Mouse (Mus musculus) small intestine, adult 2 months (tissue): ENCODE data around the gene 4933427I04Rik. TPM values are rescaled to one million over a fixed set of nuclear protein-coding genes. Genes with fewer than 3 reads are reported as not detected.
A peak's percentile ranks its signal among the peaks of the same experiment; 100 is the strongest.

Experiments
- H3K27ac ChIP-seq: fragments of 200-500 bp; 2 replicates; pipeline ENCODE4 v1.5.1; 2012; ENCODE audit warnings: low read depth, low read length, control low read depth, inconsistent platforms; ENCODE audit not compliant: insufficient read depth
- H3K27me3 ChIP-seq: fragments of 200-500 bp; 2 replicates; pipeline ENCODE4 v1.6.1; 2012; ENCODE audit warnings: mild to moderate bottlenecking, moderate library complexity, low read length, inconsistent platforms; ENCODE audit not compliant: control insufficient read depth, insufficient read depth
- H3K36me3 ChIP-seq: fragments of 200-500 bp; 2 replicates; pipeline ENCODE4 v1.6.1; 2012; ENCODE audit warnings: mild to moderate bottlenecking, low read length, control low read depth, inconsistent platforms; ENCODE audit not compliant: control insufficient read depth, insufficient read depth
- H3K4me1 ChIP-seq: fragments of 200-500 bp; 2 replicates; pipeline ENCODE4 v1.6.1; 2012; ENCODE audit warnings: low read length, inconsistent platforms, mixed read lengths; ENCODE audit not compliant: control insufficient read depth, insufficient read depth, insufficient read length
- H3K4me3 ChIP-seq: fragments of 200-500 bp; 2 replicates; pipeline ENCODE4 v1.5.1; 2012; ENCODE audit warnings: low read depth, mild to moderate bottlenecking, control low read depth, inconsistent platforms, low read length, moderate library complexity
- CTCF ChIP-seq: fragments of 200-500 bp; IDR thresholded peaks from 2 replicates; pipeline ENCODE4 v1.5.1; 2012; ENCODE audit warnings: low read depth, mild to moderate bottlenecking, control low read depth, inconsistent platforms, low read length, moderate library complexity, mixed read lengths; ENCODE audit not compliant: insufficient replicate concordance, insufficient read length; ENCODE audit errors: extremely low read depth
- POLR2A ChIP-seq: fragments of 200-500 bp; IDR thresholded peaks from 2 replicates; pipeline ENCODE4 v1.6.1; 2012; ENCODE audit warnings: low read depth, mild to moderate bottlenecking, control low read depth, inconsistent platforms, low read length, moderate library complexity
- WGBS: fragments of 180-500 bp; shearing (Covaris S2); methylation state at CpG from one replicate; pipeline ENCODE4 v1.1.7; 2018; 5-methylcytosine and 5-hydroxymethylcytosine counted together
- polyA plus RNA-seq: library from polyadenylated mRNA; depleted of rRNA; stranded (reverse); fragments of >200 nt; gene quantifications from 2 replicates; pipeline ENCODE4 v1.2.3, GENCODE M21; 2012; rRNA removed

The 4933427I04Rik gene
- polyA plus RNA-seq: not detected in 2 replicates

DNA sequence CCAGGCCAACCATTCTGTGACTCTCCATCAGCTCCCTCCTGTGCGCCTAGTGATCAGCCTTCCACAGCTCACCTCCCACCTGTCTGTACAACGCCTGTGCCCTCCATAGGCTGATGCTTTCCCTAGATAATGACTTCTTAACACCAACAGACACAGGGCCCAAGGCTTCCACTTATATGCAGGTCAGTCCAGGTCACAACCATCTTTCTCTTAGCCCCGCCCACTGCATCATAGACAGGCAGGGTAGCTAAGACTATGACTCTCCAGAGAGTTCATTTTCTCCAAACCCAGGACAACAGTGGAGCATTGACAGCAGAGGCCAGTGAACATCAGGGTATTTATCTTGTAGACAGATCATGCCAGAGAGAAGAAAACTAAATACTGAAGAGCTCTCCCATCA, at the start of gene 4933427I04Rik:
Gene 4933427I04Rik (plus strand): TSS at position 301 of the 400 bp plus-strand sequence.
- no peak within 1 kb of the TSS for H3K27ac ChIP-seq
- H3K27me3 ChIP-seq: no peaks in the 10 kb centered on the region
- no peak within 1 kb of the TSS for H3K4me3 ChIP-seq
- no peaks in the 10 kb centered on the region for H3K36me3 ChIP-seq
- no peak for TF ChIP-seq POLR2A
- TF ChIP-seq CTCF: no peak
- WGBS: 74% methylated on average over 3 of the region's 3 CpGs
- no peaks in the 10 kb centered on the region for H3K4me1 ChIP-seq

DNA sequence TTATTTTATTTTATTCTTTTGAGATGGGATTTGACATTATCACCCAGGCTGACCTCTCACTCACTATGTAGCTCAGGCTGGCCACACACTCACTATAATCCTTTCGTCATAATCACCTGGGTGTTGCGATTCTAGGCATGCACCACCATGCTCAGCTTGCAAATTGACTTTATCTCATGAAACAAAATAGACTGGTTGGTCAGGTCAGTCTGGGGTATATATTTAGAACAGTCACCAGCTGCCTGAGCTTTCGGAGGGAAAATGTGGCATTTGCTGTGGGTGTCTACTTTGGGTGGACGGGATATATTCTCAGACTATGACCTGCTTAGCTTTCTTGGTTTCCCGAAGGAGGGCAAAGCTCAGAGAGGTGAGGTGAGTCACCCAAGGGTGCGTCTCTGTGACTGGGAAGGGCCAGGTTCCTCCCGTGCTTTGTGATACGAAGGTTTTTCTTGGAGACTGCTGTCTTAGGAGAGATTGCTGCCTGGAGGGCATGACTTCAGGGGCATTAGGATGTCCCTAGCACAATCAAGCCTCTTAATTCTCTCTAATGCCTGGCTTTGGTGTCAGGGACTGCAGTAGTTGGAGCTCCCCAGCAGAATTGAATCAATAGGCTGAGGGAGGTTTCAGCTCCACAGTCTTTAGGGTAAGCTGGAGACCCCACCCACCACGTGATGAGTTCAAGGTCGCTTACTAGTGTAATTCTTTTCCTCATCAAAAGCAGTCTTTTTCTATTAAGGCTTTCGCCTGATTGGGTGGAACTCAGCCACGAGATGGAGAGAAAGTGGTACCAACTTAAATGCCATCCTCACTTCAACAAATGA, 48.8 kb upstream of the 4933427I04Rik start:
- WGBS: 41% methylated on average over 12 of the region's 12 CpGs
- no peaks in the 10 kb centered on the region for H3K27me3 ChIP-seq
- peak overlapping the region; percentile 95 for H3K27ac ChIP-seq
- peaks cover 26% of the 10 kb centered on the region for H3K4me1 ChIP-seq
- no peak overlapping the region for H3K4me3 ChIP-seq
- TF ChIP-seq POLR2A: no peak
- TF ChIP-seq CTCF: 0 out of 2 replicates have a peak, but pooled peaks have one; percentile 2
- 0 out of 2 replicates have a peak, but pooled peaks cover 2% of the 10 kb centered on the region for H3K36me3 ChIP-seq

DNA sequence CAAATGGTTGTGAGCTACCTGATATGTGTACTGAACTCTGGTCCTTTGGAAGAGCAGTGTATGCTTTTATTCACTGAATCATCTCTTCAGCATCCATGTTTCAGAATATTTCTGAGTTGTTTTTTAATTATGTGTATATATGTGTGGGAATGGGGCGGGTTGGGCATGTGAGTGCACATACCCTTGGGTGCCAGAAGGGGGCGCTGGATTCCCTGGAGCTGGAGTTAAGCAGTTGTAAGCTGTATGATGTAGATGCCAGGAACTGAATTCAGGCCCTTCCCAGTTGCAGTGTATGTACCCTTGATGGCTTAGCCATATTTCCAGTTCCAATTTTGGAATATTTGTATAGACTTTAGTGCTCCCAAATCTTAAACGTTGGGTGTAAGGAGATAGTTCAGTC, 47.0 kb upstream of the 4933427I04Rik start:
- WGBS: 76% methylated on average over 3 of the region's 3 CpGs
- peak; percentile 33; the same call in 1 of the 2 replicates for TF ChIP-seq CTCF
- no peak for TF ChIP-seq POLR2A
- H3K36me3 ChIP-seq: 0 out of 2 replicates have a peak, but pooled peaks cover 2% of the 10 kb centered on the region
- H3K4me1 ChIP-seq: peaks cover 28% of the 10 kb centered on the region
- H3K27ac ChIP-seq: no peak overlapping the region
- H3K4me3 ChIP-seq: no peak overlapping the region
- H3K27me3 ChIP-seq: no peaks in the 10 kb centered on the region

DNA sequence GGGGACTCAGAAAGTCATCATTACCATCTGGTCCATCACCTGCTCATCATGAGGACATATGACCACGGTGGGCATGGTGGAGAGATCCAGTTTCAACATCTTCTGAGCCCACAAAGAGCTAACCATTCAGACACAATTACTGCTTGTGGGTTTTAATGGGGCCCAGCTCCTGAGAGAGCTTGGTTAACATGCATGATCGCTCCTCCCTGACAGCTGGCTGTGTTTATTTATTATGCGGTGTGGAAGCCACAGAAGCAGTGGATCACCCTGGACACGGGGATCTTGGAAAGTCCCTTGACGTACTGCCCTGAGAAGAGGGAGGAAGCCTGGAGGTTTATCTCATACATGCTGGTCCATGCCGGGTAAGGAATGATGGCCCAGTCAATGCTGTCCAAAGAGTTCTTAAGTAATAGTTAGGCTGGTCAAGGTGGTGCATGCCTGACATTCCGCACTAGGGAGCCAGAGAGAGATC, 45.4 kb upstream of the 4933427I04Rik start:
- WGBS: 75% methylated on average over 7 of the region's 7 CpGs
- TF ChIP-seq CTCF (no peak), POLR2A (no peak)
- Histone ChIP-seq H3K27ac (no peak overlapping the region), H3K4me3 (no peak overlapping the region), H3K36me3 (0 out of 2 replicates have a peak, but pooled peaks cover 2% of the 10 kb centered on the region), H3K4me1 (peaks cover 28% of the 10 kb centered on the region), H3K27me3 (no peaks in the 10 kb centered on the region)

DNA sequence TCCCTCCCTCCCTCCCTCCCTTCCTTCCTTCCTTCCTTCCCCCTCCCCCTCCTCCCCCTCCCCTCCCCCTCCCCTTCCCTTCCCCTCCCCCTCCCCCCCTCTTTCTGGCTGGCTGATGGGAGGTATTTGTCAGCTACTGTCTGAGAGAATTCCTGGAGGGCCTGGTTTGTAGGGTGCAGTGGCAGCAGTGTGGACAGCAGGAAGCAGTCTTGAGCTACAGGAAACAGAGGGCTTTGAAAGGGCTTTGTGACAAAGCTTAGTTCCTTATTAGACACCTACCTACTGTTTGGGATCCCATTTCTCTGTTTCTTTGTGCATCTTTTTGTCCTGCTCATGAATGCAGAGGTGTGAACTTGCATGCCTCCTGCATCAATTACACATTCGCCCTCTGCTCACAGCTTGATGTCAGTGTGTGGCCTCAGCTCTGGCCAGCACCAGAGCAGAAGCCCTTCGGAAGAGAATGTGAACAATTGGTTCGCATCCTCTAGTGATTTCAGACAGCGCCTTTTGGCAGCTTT, 40.3 kb upstream of the 4933427I04Rik start:
- no peak overlapping the region for H3K27ac ChIP-seq
- TF ChIP-seq POLR2A (no peak), CTCF (peak; percentile 33; the same call in 1 of the 2 replicates)
- 76% methylated on average over 4 of the region's 4 CpGs for WGBS
- no peaks in the 10 kb centered on the region for H3K27me3 ChIP-seq
- peaks cover 10% of the 10 kb centered on the region; the same call in 1 of the 2 replicates for H3K4me1 ChIP-seq
- H3K36me3 ChIP-seq: no peaks in the 10 kb centered on the region
- H3K4me3 ChIP-seq: no peak overlapping the region

DNA sequence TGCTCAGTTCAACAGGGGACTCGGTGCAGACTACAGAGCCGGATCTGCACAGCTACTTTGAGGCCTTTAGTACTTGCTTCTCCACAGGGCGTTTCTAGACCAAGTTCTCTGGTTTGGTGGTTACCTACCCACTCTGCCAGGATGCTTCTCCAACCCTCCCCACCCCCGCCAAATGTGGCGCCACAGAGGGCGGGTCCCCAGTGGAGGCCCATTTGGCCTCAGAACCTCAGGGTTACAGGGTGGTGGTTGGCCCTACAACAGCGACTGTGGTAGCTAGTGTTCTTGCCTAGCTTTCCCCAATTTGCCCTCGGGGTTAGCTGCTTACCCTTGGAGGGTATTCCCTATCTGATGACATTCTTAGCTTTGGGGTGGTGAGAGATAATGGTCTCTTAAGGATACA, 17.4 kb upstream of the 4933427I04Rik start:
- TF ChIP-seq POLR2A (no peak), CTCF (no peak)
- Histone ChIP-seq H3K4me3 (no peak overlapping the region), H3K36me3 (no peaks in the 10 kb centered on the region), H3K27me3 (no peaks in the 10 kb centered on the region), H3K27ac (no peak overlapping the region), H3K4me1 (no peaks in the 10 kb centered on the region)
- WGBS: 81% methylated on average over 8 of the region's 8 CpGs

DNA sequence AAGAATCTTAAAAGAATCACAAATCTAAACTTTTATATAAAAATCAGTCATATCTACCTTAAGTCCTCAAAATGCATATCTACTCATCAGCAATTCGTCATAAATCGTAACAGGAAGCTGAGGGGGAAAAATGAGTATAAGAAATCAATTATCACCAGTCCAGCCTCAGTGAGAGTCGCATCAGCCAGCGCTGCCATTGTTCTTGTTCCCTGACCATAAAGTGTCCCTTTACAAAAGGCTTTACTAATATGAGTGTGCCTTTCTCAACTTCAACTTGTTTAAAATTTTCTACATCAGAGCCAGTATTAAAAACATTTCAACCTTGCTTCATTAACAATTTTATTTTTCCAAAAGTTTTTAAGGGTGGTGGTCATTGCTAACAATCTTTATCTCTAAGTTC, 2.6 kb upstream of the 4933427I04Rik start:
- H3K4me1 ChIP-seq: no peaks in the 10 kb centered on the region
- no peak overlapping the region for H3K27ac ChIP-seq
- no peaks in the 10 kb centered on the region for H3K27me3 ChIP-seq
- TF ChIP-seq CTCF (no peak), POLR2A (no peak)
- 56% methylated on average over 4 of the region's 4 CpGs for WGBS
- H3K4me3 ChIP-seq: no peak overlapping the region
- H3K36me3 ChIP-seq: no peaks in the 10 kb centered on the region
